Mouse (Mus musculus) CH12.LX (cell line): ENCODE measurements around the gene Slc4a5. TPM values are rescaled to one million over a fixed set of nuclear protein-coding genes. Genes with fewer than 3 reads are reported as not detected.

ENCODE experiments used
- DNase-seq: peaks from one replicate; pipeline ENCODE4 v3.0.0-alpha.2; 2013; ENCODE audit errors: extremely low read depth
- H3K27ac ChIP-seq: 2 replicates; pipeline ENCODE4 v1.5.1; 2012; ENCODE audit warnings: low read depth, mild to moderate bottlenecking, control low read depth, moderate library complexity; ENCODE audit not compliant: insufficient read depth
- H3K27me3 ChIP-seq: replicated peaks from 2 replicates; pipeline ENCODE3; 2012; ENCODE audit warnings: inconsistent platforms
- H3K36me3 ChIP-seq, 2 experiments: replicated peaks in 1 of 2; 2 replicates each; pipeline versions ENCODE3 to v1.6.1; 2012; ENCODE audit warnings: inconsistent platforms in 1 of 2, low read length in 1 of 2, mild to moderate bottlenecking in 1 of 2, mixed read lengths in 1 of 2, moderate library complexity in 1 of 2; ENCODE audit not compliant: control insufficient read depth in 1 of 2, insufficient read depth in 1 of 2
- H3K4me1 ChIP-seq, 2 experiments: 2 replicates each; pipeline ENCODE4 v1.6.1; 2012; ENCODE audit warnings: inconsistent platforms in 1 of 2, moderate library complexity in 1 of 2; ENCODE audit not compliant: insufficient read depth in 2 of 2, control insufficient read depth in 1 of 2
- H3K4me2 ChIP-seq: 2 replicates; pipeline ENCODE4 v1.6.1; 2012; ENCODE audit warnings: low read depth, mild to moderate bottlenecking, control low read depth; ENCODE audit not compliant: poor library complexity, insufficient read depth, severe bottlenecking
- H3K4me3 ChIP-seq, 3 experiments: fragments of 150-350 bp in 1 of 3; sonication (generic) in 1 of 3; replicated peaks in 1 of 3; 2 replicates each; pipeline versions ENCODE3 to v1.5.1; 2011 to 2012; ENCODE audit warnings: low read depth in 2 of 3, low read length in 2 of 3, mild to moderate bottlenecking in 2 of 3, moderate library complexity in 2 of 3, control low read depth in 1 of 3, improper control_type of control experiment in 1 of 3, inconsistent platforms in 1 of 3, mixed read lengths in 1 of 3; ENCODE audit not compliant: poor library complexity in 1 of 3
- H3K79me2 ChIP-seq: replicated peaks from 2 replicates; pipeline ENCODE4 v1.6.1; 2012; ENCODE audit warnings: mild to moderate bottlenecking, moderate library complexity; ENCODE audit not compliant: control insufficient read depth, poor library complexity, insufficient read depth, severe bottlenecking; ENCODE audit errors: extremely low read depth
- H3K9ac ChIP-seq: 2 replicates; pipeline ENCODE4 v1.6.1; 2012; ENCODE audit warnings: low read depth, mild to moderate bottlenecking, control low read depth, moderate library complexity; ENCODE audit not compliant: insufficient read depth
- H3K9me3 ChIP-seq: replicated peaks from 2 replicates; pipeline ENCODE3; 2012; ENCODE audit warnings: low read length, inconsistent platforms, mixed read lengths
- CHD1 ChIP-seq: IDR thresholded peaks from 2 replicates; pipeline ENCODE4 v1.6.1; 2012; ENCODE audit warnings: low read depth, low read length, improper control_type of control experiment, inconsistent platforms
- CHD2 ChIP-seq: IDR thresholded peaks from 2 replicates; pipeline ENCODE4 v1.6.1; 2011; ENCODE audit warnings: low read length, improper control_type of control experiment
- E2F4 ChIP-seq: IDR thresholded peaks from 2 replicates; pipeline ENCODE4 v1.6.1; 2011; ENCODE audit warnings: low read depth, low read length, improper control_type of control experiment; ENCODE audit not compliant: insufficient replicate concordance
- EP300 ChIP-seq: IDR thresholded peaks from 2 replicates; pipeline ENCODE4 v1.6.1; 2011; ENCODE audit warnings: low read length, improper control_type of control experiment
- HCFC1 ChIP-seq: IDR thresholded peaks from 2 replicates; pipeline ENCODE4 v1.6.1; 2012; ENCODE audit warnings: low read depth, mild to moderate bottlenecking, inconsistent platforms, low read length, improper control_type of control experiment
- JUN ChIP-seq: IDR thresholded peaks from 2 replicates; pipeline ENCODE4 v1.6.1; 2011; ENCODE audit warnings: low read depth, mild to moderate bottlenecking, low read length, improper control_type of control experiment, moderate library complexity; ENCODE audit not compliant: insufficient read depth
- MAFK ChIP-seq: IDR thresholded peaks from 2 replicates; pipeline ENCODE4 v1.6.1; 2011; ENCODE audit warnings: low read length, improper control_type of control experiment; ENCODE audit not compliant: insufficient replicate concordance
- MAZ ChIP-seq: IDR thresholded peaks from 2 replicates; pipeline ENCODE4 v1.6.1; 2012; ENCODE audit warnings: low read depth, mild to moderate bottlenecking, inconsistent platforms, low read length, improper control_type of control experiment, moderate library complexity
- MEF2A ChIP-seq: IDR thresholded peaks from 2 replicates; pipeline ENCODE4 v1.6.1; 2014; ENCODE audit warnings: low read depth, mild to moderate bottlenecking, inconsistent platforms, low read length, improper control_type of control experiment, borderline replicate concordance
- MYC ChIP-seq: IDR thresholded peaks from 2 replicates; pipeline ENCODE4 v1.6.1; 2011; ENCODE audit warnings: low read depth, mild to moderate bottlenecking, improper control_type of control experiment, low read length
- NRF1 ChIP-seq: IDR thresholded peaks from 2 replicates; pipeline ENCODE4 v1.6.1; 2014; ENCODE audit warnings: low read depth, mild to moderate bottlenecking, inconsistent platforms, low read length, improper control_type of control experiment, moderate library complexity
- POLR2A ChIP-seq: IDR thresholded peaks from 2 replicates; pipeline ENCODE4 v1.6.1; 2011; ENCODE audit warnings: low read depth, mild to moderate bottlenecking, improper control_type of control experiment, low read length
- RAD21 ChIP-seq: IDR thresholded peaks from 2 replicates; pipeline ENCODE4 v1.6.1; 2011; ENCODE audit warnings: low read depth, mild to moderate bottlenecking, low read length, improper control_type of control experiment, moderate library complexity
- RCOR1 ChIP-seq: conservative IDR thresholded peaks from 2 replicates; pipeline ENCODE4 v1.6.1; 2012; ENCODE audit warnings: low read depth, mild to moderate bottlenecking, inconsistent platforms, low read length, improper control_type of control experiment
- TCF12 ChIP-seq: IDR thresholded peaks from 2 replicates; pipeline ENCODE4 v1.6.1; 2014; ENCODE audit warnings: low read depth, mild to moderate bottlenecking, inconsistent platforms, low read length, improper control_type of control experiment
- UBTF ChIP-seq: IDR thresholded peaks from 2 replicates; pipeline ENCODE4 v1.6.1; 2012; ENCODE audit warnings: low read depth, mild to moderate bottlenecking, inconsistent platforms, low read length, improper control_type of control experiment, moderate library complexity
- USF2 ChIP-seq: conservative IDR thresholded peaks from 2 replicates; pipeline ENCODE4 v1.6.1; 2011; ENCODE audit warnings: low read depth, low read length, improper control_type of control experiment
- ZC3H11A ChIP-seq: IDR thresholded peaks from 2 replicates; pipeline ENCODE4 v1.6.1; 2012; ENCODE audit warnings: low read depth, mild to moderate bottlenecking, inconsistent platforms, low read length, improper control_type of control experiment
- ZNF384 ChIP-seq: IDR thresholded peaks from 2 replicates; pipeline ENCODE4 v1.6.1; 2012; ENCODE audit warnings: low read depth, low read length, improper control_type of control experiment, inconsistent platforms
- dilution Hi-C: fragments of 300-500 bp; cut with MboI; formaldehyde crosslinking; loops from 2 replicates; pipeline ENCODE4 v1.14.3; 2020; ENCODE audit warnings: low sequenced_read_pairs; ENCODE audit not compliant: extremely low pct_unique_long_range_greater_than_20kb, extremely low pct_ligation_motif_present
- in situ Hi-C: fragments of 300-500 bp; cut with MboI; formaldehyde crosslinking; loops from 3 replicates; pipeline ENCODE4 v1.14.3; 2019; ENCODE audit warnings: low sequenced_read_pairs, low pct_ligation_motif_present, low pct_unique_long_range_greater_than_20kb, mixed read lengths
- polyA plus RNA-seq: library from polyadenylated mRNA; unstranded; fragments of >175 nt; gene quantifications from 2 replicates; pipeline ENCODE4 v1.2.1, GENCODE M21; 2012; ENCODE audit warnings: low read depth; ENCODE audit not compliant: insufficient read length
- total RNA-seq, 2 experiments: library from RNA; depleted of rRNA; stranded (reverse); fragments of 300-350 nt in 1 of 2; fragments of >200 nt in 1 of 2; gene quantifications; 2 replicates each; pipeline ENCODE4 v1.2.3; 2012 to 2014

Slc4a5 gene
- total and polyA plus RNA-seq, 3 experiments: 0.13 to 0.21 TPM; not detected in 1

GRCm38 (mm10) chr6:83300447-83301229, 81.0 kb downstream of the Slc4a5 start:
- Histone ChIP-seq H3K4me2 (no peak overlapping the region), H3K79me2 (no peaks in the 10 kb centered on the region), H3K4me3 (no peak overlapping the region), H3K27me3 (no peaks in the 10 kb centered on the region), H3K4me1 (no peaks in the 10 kb centered on the region)
- TF ChIP-seq HCFC1 (no peak), MYC (no peak), ZNF384 (no peak), E2F4 (no peak), MAZ (no peak), ZC3H11A (no peak), RCOR1 (no peak), MAFK (no peak), RAD21 (no peak), POLR2A (no peak), CHD2 (no peak), CHD1 (no peak), EP300 (no peak), UBTF (no peak), JUN (no peak), MEF2A (no peak), TCF12 (no peak)
- TF ChIP-seq, all 38 proteins: peak for 0
- Histone ChIP-seq H3K27ac (no peak overlapping the region), H3K9ac (no peak overlapping the region), H3K9me3 (no peaks in the 10 kb centered on the region), H3K36me3 (peaks cover 23 to 38% of the 10 kb centered on the region in 2 experiments)
- in situ Hi-C loops (no loop called here), dilution Hi-C loops (no loop called here)
- DNase-seq: no peak

GRCm38 (mm10) chr6:83301294-83301693, 81.7 kb downstream of the Slc4a5 start:
- Histone ChIP-seq H3K9me3 (no peaks in the 10 kb centered on the region), H3K79me2 (no peaks in the 10 kb centered on the region), H3K9ac (no peak overlapping the region), H3K4me1 (no peaks in the 10 kb centered on the region), H3K27ac (no peak overlapping the region), H3K27me3 (no peaks in the 10 kb centered on the region), H3K36me3 (peaks cover 30 to 45% of the 10 kb centered on the region in 2 experiments), H3K4me2 (no peak overlapping the region), H3K4me3 (no peak overlapping the region)
- no peak for DNase-seq
- in situ Hi-C loops: no loop called here
- TF ChIP-seq NRF1: no peak
- no peak for TF ChIP-seq USF2
- dilution Hi-C loops: no loop called here
